Mouse (Mus musculus): Measurements from ENCODE around the gene Rpe. TPM values are rescaled to one million over a fixed set of nuclear protein-coding genes. Genes with fewer than 3 reads are reported as not detected.
"Not testable (repeated sequence)": the region's sequence is repeated elsewhere in the genome, so short reads cannot be mapped to it uniquely, and the experiment has no call there.

The Rpe gene
- polyA plus RNA-seq, 1 experiment from 2014 or later: 41.0 TPM

GRCm38 (mm10) chr1:66695296-66695695 is 5.3 kb upstream of the Rpe start:
- H3K4me1 ChIP-seq (replicated peaks): peaks cover 8% of the 10 kb centered on the region
- H3K9me3 ChIP-seq: no peaks in the 10 kb centered on the region
- no peak overlapping the region for H3K9ac ChIP-seq (replicated peaks)
- ATAC-seq: no peak
- H3K4me2 ChIP-seq (replicated peaks): no peak overlapping the region
- H3K36me3 ChIP-seq: no peaks in the 10 kb centered on the region
- no peaks in the 10 kb centered on the region for H3K27me3 ChIP-seq
- 72% methylated on average over 7 of the region's 7 CpGs for WGBS
- no peak overlapping the region for H3K4me3 ChIP-seq (replicated peaks)
- H3K27ac ChIP-seq: no peak overlapping the region

- ATAC-seq; H3K36me3 ChIP-seq; H3K27ac ChIP-seq; H3K4me2 ChIP-seq (replicated peaks); H3K4me3 ChIP-seq (replicated peaks); H3K27me3 ChIP-seq; H3K9ac ChIP-seq (replicated peaks); H3K9me3 ChIP-seq: not testable (repeated sequence)
- peaks cover 29% of the 10 kb centered on the region for H3K4me1 ChIP-seq (replicated peaks)
- 88% methylated on average over 10 of the region's 10 CpGs for WGBS
Observed at GRCm38 (mm10) chr1:66699630-66700029, 1.0 kb upstream of the Rpe start.

GRCm38 (mm10) chr1:66700149-66700692 is 410 bp upstream of the Rpe start:
- WGBS: 45% methylated on average over 5 of the region's 5 CpGs
- no peaks in the 10 kb centered on the region for H3K36me3 ChIP-seq
- H3K4me3 ChIP-seq (replicated peaks): peak overlapping the region; percentile 72
- peak; percentile 34 for ATAC-seq
- no peak overlapping the region for H3K27ac ChIP-seq
- H3K4me2 ChIP-seq (replicated peaks): peak overlapping the region; percentile 71
- no peaks in the 10 kb centered on the region for H3K27me3 ChIP-seq
- no peak overlapping the region for H3K9ac ChIP-seq (replicated peaks)
- peaks cover 30% of the 10 kb centered on the region for H3K4me1 ChIP-seq (replicated peaks)
- H3K9me3 ChIP-seq: no peaks in the 10 kb centered on the region

- H3K4me1 ChIP-seq (replicated peaks): peaks cover 30% of the 10 kb centered on the region
- 46% methylated on average over 2 of the region's 2 CpGs for WGBS
- peak overlapping the region; percentile 84 for H3K9ac ChIP-seq (replicated peaks)
- peak overlapping the region; percentile 72 for H3K4me3 ChIP-seq (replicated peaks)
- H3K9me3 ChIP-seq: no peaks in the 10 kb centered on the region
- H3K4me2 ChIP-seq (replicated peaks): peak overlapping the region; percentile 71
- peaks cover 2% of the 10 kb centered on the region; the same call in 1 of the 2 replicates for H3K36me3 ChIP-seq
- H3K27me3 ChIP-seq: no peaks in the 10 kb centered on the region
- no peak overlapping the region for H3K27ac ChIP-seq
- no peak for ATAC-seq
Observed at GRCm38 (mm10) chr1:66701576-66701940, 927 bp downstream of the Rpe start.

- H3K4me2 ChIP-seq (replicated peaks): no peak overlapping the region
- H3K9ac ChIP-seq (replicated peaks): 0 out of 2 replicates have a peak overlapping the region, but pooled peaks have one; percentile 23
- peaks cover 30% of the 10 kb centered on the region for H3K4me1 ChIP-seq (replicated peaks)
- H3K27ac ChIP-seq: no peak overlapping the region
- ATAC-seq: no peak
- peaks cover 10% of the 10 kb centered on the region for H3K36me3 ChIP-seq
- H3K9me3 ChIP-seq: no peaks in the 10 kb centered on the region
- no peaks in the 10 kb centered on the region for H3K27me3 ChIP-seq
- 94% methylated on average over 4 of the region's 4 CpGs for WGBS
- H3K4me3 ChIP-seq (replicated peaks): no peak overlapping the region
Observed at GRCm38 (mm10) chr1:66702623-66703345, 2.2 kb downstream of the Rpe start.

- no peak for ATAC-seq
- H3K4me1 ChIP-seq (replicated peaks): peaks cover 30% of the 10 kb centered on the region
- H3K27me3 ChIP-seq: no peaks in the 10 kb centered on the region
- H3K4me2 ChIP-seq (replicated peaks): no peak overlapping the region
- H3K9me3 ChIP-seq: no peaks in the 10 kb centered on the region
- no peak overlapping the region for H3K9ac ChIP-seq (replicated peaks)
- no peak overlapping the region for H3K4me3 ChIP-seq (replicated peaks)
- H3K36me3 ChIP-seq: peaks cover 18% of the 10 kb centered on the region
- H3K27ac ChIP-seq: no peak overlapping the region
- WGBS: 66% methylated on average over 6 of the region's 6 CpGs
Observed at GRCm38 (mm10) chr1:66704523-66704922, 3.9 kb downstream of the Rpe start.

GRCm38 (mm10) chr1:66712859-66713258 is 12.2 kb downstream of the Rpe start:
- Histone ChIP-seq H3K9ac (replicated peaks) (no peak overlapping the region), H3K36me3 (peaks cover 43% of the 10 kb centered on the region), H3K27ac (no peak overlapping the region), H3K27me3 (no peaks in the 10 kb centered on the region), H3K4me1 (replicated peaks) (no peaks in the 10 kb centered on the region), H3K4me2 (replicated peaks) (no peak overlapping the region), H3K9me3 (no peaks in the 10 kb centered on the region), H3K4me3 (replicated peaks) (no peak overlapping the region)
- no peak for ATAC-seq
- WGBS: 94% methylated on average over 3 of the region's 3 CpGs

GRCm38 (mm10) chr1:66730581-66730980 is 29.9 kb downstream of the Rpe start:
- Histone ChIP-seq H3K9me3 (no peaks in the 10 kb centered on the region), H3K36me3 (peaks cover 27% of the 10 kb centered on the region), H3K4me3 (replicated peaks) (no peak overlapping the region), H3K4me1 (replicated peaks) (no peaks in the 10 kb centered on the region), H3K4me2 (replicated peaks) (no peak overlapping the region), H3K27ac (no peak overlapping the region), H3K9ac (replicated peaks) (no peak overlapping the region), H3K27me3 (no peaks in the 10 kb centered on the region)
- WGBS: 96% methylated on average over 1 of the region's 1 CpGs
- ATAC-seq: no peak

GRCm38 (mm10) chr1:66768764-66769163 is 68.1 kb downstream of the Rpe start:
- no peak for ATAC-seq
- WGBS: 91% methylated on average over 1 of the region's 1 CpGs
- Histone ChIP-seq H3K4me1 (replicated peaks) (no peaks in the 10 kb centered on the region), H3K27me3 (no peaks in the 10 kb centered on the region), H3K9me3 (no peaks in the 10 kb centered on the region; the same call in 1 of the 2 replicates), H3K36me3 (peaks cover 29% of the 10 kb centered on the region), H3K27ac (no peak overlapping the region), H3K4me3 (replicated peaks) (no peak overlapping the region), H3K9ac (replicated peaks) (no peak overlapping the region), H3K4me2 (replicated peaks) (no peak overlapping the region)

Other genes with a start within 250 kb of the Rpe start
- 2.5 and 3.1 TPM in 2 replicates for gene Unc80, start 232.5 kb upstream of the Rpe start, polyA plus RNA-seq (2015; fragmentation: Nextera tagmentation; extraction: Ambion mirVana)
- 14.2 and 14.7 TPM in 2 replicates for gene Kansl1l, start 116.7 kb downstream of the Rpe start, polyA plus RNA-seq (2015; fragmentation: Nextera tagmentation; extraction: Ambion mirVana)
- gene Acadl, start 162.4 kb downstream of the Rpe start, polyA plus RNA-seq (2015; fragmentation: Nextera tagmentation; extraction: Ambion mirVana): 37.5 and 37.8 TPM in 2 replicates
- gene Myl1, start 244.6 kb downstream of the Rpe start, polyA plus RNA-seq (2015; fragmentation: Nextera tagmentation; extraction: Ambion mirVana): 0.76 TPM in 1 of 2 replicates, not detected in the other